Mouse (Mus musculus) heart, embryonic 15.5 days (tissue): Measurements from ENCODE around the gene Peg10. TPM values are rescaled to one million over a fixed set of nuclear protein-coding genes. Genes with fewer than 3 reads are reported as not detected.
"Not testable (repeated sequence)": the region's sequence is repeated elsewhere in the genome, so short reads cannot be mapped to it uniquely, and the experiment has no call there.

Source experiments
- ATAC-seq: fragments of 200-750 bp; cut with Nextera tagmentation; replicated peaks from 2 replicates; pipeline ENCODE4 v1.8.0; 2017; ENCODE audit warnings: low read depth, moderate TSS enrichment; ENCODE audit not compliant: insufficient number of reproducible peaks, insufficient read depth, low FRiP score
- H3K27ac ChIP-seq: fragments of 300-500 bp; sonication (generic); 2 replicates; pipeline ENCODE4 v1.5.1; 2015; ENCODE audit warnings: mild to moderate bottlenecking, inconsistent platforms
- H3K27me3 ChIP-seq: fragments of 300-500 bp; sonication (generic); 2 replicates; pipeline ENCODE4 v1.6.1; 2015; ENCODE audit warnings: inconsistent platforms
- H3K36me3 ChIP-seq: fragments of 300-500 bp; sonication (generic); 2 replicates; pipeline ENCODE4 v1.6.1; 2015; ENCODE audit warnings: mild to moderate bottlenecking, inconsistent platforms
- H3K4me1 ChIP-seq: fragments of 300-500 bp; sonication (generic); replicated peaks from 2 replicates; pipeline ENCODE4 v1.6.1; 2015; ENCODE audit warnings: inconsistent platforms
- H3K4me2 ChIP-seq: fragments of 300-500 bp; sonication (generic); 2 replicates; pipeline ENCODE4 v1.6.1; 2015; ENCODE audit warnings: inconsistent platforms, mild to moderate bottlenecking, moderate library complexity
- H3K4me3 ChIP-seq: fragments of 300-500 bp; sonication (generic); 2 replicates; pipeline ENCODE4 v1.5.1; 2015; ENCODE audit warnings: mild to moderate bottlenecking, inconsistent platforms
- H3K9ac ChIP-seq: fragments of 300-500 bp; sonication (generic); 2 replicates; pipeline ENCODE4 v1.6.1; 2015; ENCODE audit warnings: mild to moderate bottlenecking, inconsistent platforms
- H3K9me3 ChIP-seq: fragments of 300-500 bp; sonication (generic); replicated peaks from 2 replicates; pipeline ENCODE4 v1.6.1; 2016; ENCODE audit warnings: inconsistent platforms
- WGBS: fragments of 180-500 bp; shearing (Covaris S2); methylation state at CpG from one replicate; pipeline ENCODE4 v1.1.7; 2015; ENCODE audit warnings: mixed read lengths; 5-methylcytosine and 5-hydroxymethylcytosine counted together
- polyA plus RNA-seq: library from polyadenylated mRNA; unstranded; fragments of >200 nt; fragmentation: Nextera tagmentation; extraction: Ambion mirVana; gene quantifications from 2 replicates; pipeline ENCODE4 v1.2.1, GENCODE M21; 2015

The Peg10 gene
- polyA plus RNA-seq, 1 experiment from 2014 or later: 1.3 TPM

- Histone ChIP-seq H3K27ac (no peak overlapping the region), H3K4me2 (peak overlapping the region; percentile 84), H3K4me3 (peak overlapping the region; percentile 60), H3K9ac (no peak overlapping the region), H3K9me3 (peaks cover 4% of the 10 kb centered on the region; the same call in 1 of the 2 replicates), H3K27me3 (no peaks in the 10 kb centered on the region), H3K36me3 (no peaks in the 10 kb centered on the region), H3K4me1 (no peaks in the 10 kb centered on the region)
- peak; percentile 94 for ATAC-seq
- 38% methylated on average over 22 of the region's 22 CpGs for WGBS
These were observed 2.0 kb downstream of the Peg10 start for GRCm38 (mm10) chr6:4749091-4749490.

- H3K4me3 ChIP-seq: no peak overlapping the region
- H3K4me2 ChIP-seq: no peak overlapping the region
- H3K9me3 ChIP-seq: peaks cover 4% of the 10 kb centered on the region; the same call in 1 of the 2 replicates
- no peak overlapping the region for H3K27ac ChIP-seq
- no peaks in the 10 kb centered on the region for H3K36me3 ChIP-seq
- H3K4me1 ChIP-seq: no peaks in the 10 kb centered on the region
- WGBS: 80% methylated on average over 4 of the region's 4 CpGs
- no peak for ATAC-seq
- H3K27me3 ChIP-seq: no peaks in the 10 kb centered on the region
- no peak overlapping the region for H3K9ac ChIP-seq
These were observed 4.2 kb downstream of the Peg10 start for GRCm38 (mm10) chr6:4751355-4751754.

- Histone ChIP-seq H3K9ac (no peak overlapping the region), H3K9me3 (no peaks in the 10 kb centered on the region), H3K4me2 (no peak overlapping the region), H3K4me1 (no peaks in the 10 kb centered on the region), H3K4me3 (no peak overlapping the region), H3K27ac (no peak overlapping the region), H3K27me3 (no peaks in the 10 kb centered on the region), H3K36me3 (no peaks in the 10 kb centered on the region)
- ATAC-seq: no peak
- 93% methylated on average over 10 of the region's 10 CpGs for whole genome bisulfite sequencing
These were observed 7.2 kb downstream of the Peg10 start for GRCm38 (mm10) chr6:4754286-4754685.

GRCm38 (mm10) chr6:4754886-4755285 is 7.8 kb downstream of the Peg10 start:
- Histone ChIP-seq H3K4me1 (no peaks in the 10 kb centered on the region), H3K27ac (no peak overlapping the region), H3K4me2 (no peak overlapping the region), H3K4me3 (no peak overlapping the region), H3K9ac (no peak overlapping the region), H3K9me3 (no peaks in the 10 kb centered on the region), H3K36me3 (no peaks in the 10 kb centered on the region), H3K27me3 (no peaks in the 10 kb centered on the region)
- ATAC-seq: no peak
- 89% methylated on average over 16 of the region's 16 CpGs for whole genome bisulfite sequencing

- H3K27ac ChIP-seq, H3K9ac ChIP-seq, H3K27me3 ChIP-seq, H3K4me1 ChIP-seq, H3K4me2 ChIP-seq, H3K36me3 ChIP-seq, H3K9me3 ChIP-seq, H3K4me3 ChIP-seq: not testable (repeated sequence)
- 0 out of 2 replicates have a peak, but pooled peaks have one; percentile 26 for ATAC-seq
- 34% methylated on average over 3 of the region's 3 CpGs for WGBS
These were observed 14.5 kb downstream of the Peg10 start for GRCm38 (mm10) chr6:4761415-4762142.

GRCm38 (mm10) chr6:4762252-4762651 is 15.1 kb downstream of the Peg10 start:
- Histone ChIP-seq H3K9me3 (no peaks in the 10 kb centered on the region), H3K4me3 (no peak overlapping the region), H3K27ac (no peak overlapping the region), H3K36me3 (no peaks in the 10 kb centered on the region), H3K27me3 (no peaks in the 10 kb centered on the region), H3K4me2 (no peak overlapping the region), H3K9ac (no peak overlapping the region), H3K4me1 (no peaks in the 10 kb centered on the region)
- peak; percentile 97 for ATAC-seq
- WGBS: 35% methylated on average over 2 of the region's 2 CpGs

- WGBS: 75% methylated on average over 1 of the region's 1 CpGs
- Histone ChIP-seq H3K27me3 (no peaks in the 10 kb centered on the region), H3K9ac (no peak overlapping the region), H3K36me3 (no peaks in the 10 kb centered on the region), H3K4me2 (no peak overlapping the region), H3K27ac (no peak overlapping the region), H3K4me3 (no peak overlapping the region), H3K4me1 (no peaks in the 10 kb centered on the region), H3K9me3 (no peaks in the 10 kb centered on the region)
- ATAC-seq: no peak
These were observed 49.2 kb downstream of the Peg10 start for GRCm38 (mm10) chr6:4796281-4796680.

GRCm38 (mm10) chr6:4797317-4797716 is 50.2 kb downstream of the Peg10 start:
- H3K27me3 ChIP-seq: not testable (repeated sequence)

GRCm38 (mm10) chr6:4798382-4798781 is 51.3 kb downstream of the Peg10 start:
- Histone ChIP-seq H3K4me2 (no peak overlapping the region), H3K9me3 (no peaks in the 10 kb centered on the region), H3K9ac (no peak overlapping the region), H3K27ac (peak overlapping the region; percentile 24; the same call in 1 of the 2 replicates), H3K36me3 (no peaks in the 10 kb centered on the region), H3K4me3 (no peak overlapping the region), H3K27me3 (no peaks in the 10 kb centered on the region), H3K4me1 (no peaks in the 10 kb centered on the region)
- 45% methylated on average over 2 of the region's 2 CpGs for WGBS
- ATAC-seq: no peak

More at GRCm38 (mm10) chr6:4797317-4797716, 50.2 kb downstream of the Peg10 start:
- H3K9me3 ChIP-seq, H3K4me1 ChIP-seq, H3K27ac ChIP-seq, H3K36me3 ChIP-seq, H3K4me3 ChIP-seq, ATAC-seq, H3K4me2 ChIP-seq, H3K9ac ChIP-seq: not testable (repeated sequence)

- Histone ChIP-seq H3K9me3 (no peaks in the 10 kb centered on the region), H3K27ac (no peak overlapping the region), H3K9ac (no peak overlapping the region), H3K4me2 (no peak overlapping the region), H3K36me3 (no peaks in the 10 kb centered on the region), H3K4me1 (no peaks in the 10 kb centered on the region), H3K4me3 (no peak overlapping the region), H3K27me3 (no peaks in the 10 kb centered on the region)
- 58% methylated on average over 2 of the region's 2 CpGs for WGBS
- ATAC-seq: no peak
These were observed 52.3 kb downstream of the Peg10 start for GRCm38 (mm10) chr6:4799359-4799758.

- H3K4me1 ChIP-seq: no peaks in the 10 kb centered on the region
- H3K27ac ChIP-seq: no peak overlapping the region
- H3K4me3 ChIP-seq: no peak overlapping the region
- WGBS: 70% methylated on average over 12 of the region's 12 CpGs
- ATAC-seq: no peak
- H3K36me3 ChIP-seq: no peaks in the 10 kb centered on the region
- H3K27me3 ChIP-seq: no peaks in the 10 kb centered on the region
- no peaks in the 10 kb centered on the region for H3K9me3 ChIP-seq
- no peak overlapping the region for H3K9ac ChIP-seq
- no peak overlapping the region for H3K4me2 ChIP-seq
These were observed 59.9 kb downstream of the Peg10 start for GRCm38 (mm10) chr6:4806981-4807380.
